Mouse (Mus musculus): ENCODE measurements at regions not wholly inside any gene's neighbourhood (a gene's known extent, or its start where the extent isn't known, plus 50 kb on each side); places are given as distances from the start of the nearest gene placed in this dataset.
A peak's percentile ranks its signal among the peaks of the same experiment; 100 is the strongest.

GRCm38 (mm10) chr11:112616942-112617341, 165.1 kb upstream of the Sox9 start:
- intact Hi-C loops (cut with DNase I) = no loop called here
- no peak for DNase-seq

GRCm38 (mm10) chr11:112620916-112621315, 161.1 kb upstream of the Sox9 start:
- intact Hi-C loops (cut with DNase I) = no loop called here
- DNase-seq = peak; percentile 49 to 76

GRCm38 (mm10) chr11:112621385-112622120, 160.5 kb upstream of the Sox9 start:
- peak in 1 of 2 experiments; percentile 12 for DNase-seq
- intact Hi-C loops (cut with DNase I) = no loop called here

GRCm38 (mm10) chr11:112649298-112649697, 132.7 kb upstream of the Sox9 start:
- intact Hi-C loops (cut with DNase I) = no loop called here
- no peak for DNase-seq

- intact Hi-C loops (cut with DNase I) = no loop called here
- no peak for DNase-seq
Measured at GRCm38 (mm10) chr11:112657410-112658159, 124.4 kb upstream of the Sox9 start.

GRCm38 (mm10) chr11:112659911-112660310, 122.1 kb upstream of the Sox9 start:
- intact Hi-C loops (cut with DNase I) = no loop called here
- DNase-seq = no peak

GRCm38 (mm10) chr11:112661426-112661825, 120.6 kb upstream of the Sox9 start:
- intact Hi-C loops (cut with DNase I) = no loop called here
- no peak for DNase-seq

GRCm38 (mm10) chr11:112667311-112667710, 114.7 kb upstream of the Sox9 start:
- intact Hi-C loops (cut with DNase I) = no loop called here
- no peak for DNase-seq

- DNase-seq = no peak
- intact Hi-C loops (cut with DNase I) = no loop called here
Measured at GRCm38 (mm10) chr11:112672086-112672485, 109.9 kb upstream of the Sox9 start.

- DNase-seq = no peak
- intact Hi-C loops (cut with DNase I) = no loop called here
Measured at GRCm38 (mm10) chr11:112690047-112690446, 92.0 kb upstream of the Sox9 start.

- DNase-seq = no peak
- intact Hi-C loops (cut with DNase I) = no loop called here
Measured at GRCm38 (mm10) chr11:112706091-112706490, 75.9 kb upstream of the Sox9 start.

- no peak for DNase-seq
- intact Hi-C loops (cut with DNase I) = no loop called here
Measured at GRCm38 (mm10) chr11:112708119-112708730, 73.8 kb upstream of the Sox9 start.

GRCm38 (mm10) chr11:112711656-112712055, 70.4 kb upstream of the Sox9 start:
- DNase-seq = no peak
- intact Hi-C loops (cut with DNase I) = no loop called here

- DNase-seq = no peak
- intact Hi-C loops (cut with DNase I) = no loop called here
Measured at GRCm38 (mm10) chr11:112718547-112718946, 63.5 kb upstream of the Sox9 start.

GRCm38 (mm10) chr11:112720652-112721051, 61.4 kb upstream of the Sox9 start:
- intact Hi-C loops (cut with DNase I) = no loop called here
- no peak for DNase-seq

- intact Hi-C loops (cut with DNase I) = no loop called here
- DNase-seq = no peak
Measured at GRCm38 (mm10) chr11:112722936-112723335, 59.1 kb upstream of the Sox9 start.

- DNase-seq = no peak
- intact Hi-C loops (cut with DNase I) = no loop called here
Measured at GRCm38 (mm10) chr11:112728154-112728952, 53.7 kb upstream of the Sox9 start.
